Mouse (Mus musculus) embryonic facial prominence, embryonic 15.5 days (tissue): ENCODE data around the gene Hif3a. TPM values are rescaled to one million over a fixed set of nuclear protein-coding genes. Genes with fewer than 3 reads are reported as not detected.

Experiments
- ATAC-seq: fragments of 200-750 bp; cut with Nextera tagmentation; 2 replicates; pipeline ENCODE4 v1.8.0; 2017; ENCODE audit warnings: low read depth, moderate TSS enrichment; ENCODE audit not compliant: insufficient number of reproducible peaks, low FRiP score, low TSS enrichment
- H3K27ac ChIP-seq: fragments of 300-500 bp; sonication (generic); replicated peaks from 2 replicates; pipeline ENCODE4 v1.5.1; 2015; ENCODE audit warnings: mild to moderate bottlenecking, inconsistent platforms
- H3K27me3 ChIP-seq: fragments of 300-500 bp; sonication (generic); 2 replicates; pipeline ENCODE4 v1.6.1; 2015; ENCODE audit warnings: inconsistent platforms
- H3K36me3 ChIP-seq: fragments of 300-500 bp; sonication (generic); 2 replicates; pipeline ENCODE4 v1.6.1; 2015; ENCODE audit warnings: mild to moderate bottlenecking, inconsistent platforms
- H3K4me1 ChIP-seq: fragments of 300-500 bp; sonication (generic); 2 replicates; pipeline ENCODE4 v1.6.1; 2015; ENCODE audit warnings: inconsistent platforms
- H3K4me2 ChIP-seq: fragments of 300-500 bp; sonication (generic); replicated peaks from 2 replicates; pipeline ENCODE4 v1.6.1; 2015; ENCODE audit warnings: mild to moderate bottlenecking, inconsistent platforms
- H3K4me3 ChIP-seq: fragments of 300-500 bp; sonication (generic); replicated peaks from 2 replicates; pipeline ENCODE4 v1.5.1; 2015; ENCODE audit warnings: mild to moderate bottlenecking, inconsistent platforms
- H3K9ac ChIP-seq: fragments of 300-500 bp; sonication (generic); 2 replicates; pipeline ENCODE4 v1.6.1; 2015; ENCODE audit warnings: inconsistent platforms
- H3K9me3 ChIP-seq: fragments of 300-500 bp; sonication (generic); replicated peaks from 2 replicates; pipeline ENCODE4 v1.6.1; 2016; ENCODE audit warnings: inconsistent platforms
- WGBS: fragments of 180-500 bp; shearing (Covaris S2); methylation state at CpG from one replicate; pipeline ENCODE4 v1.1.7; 2015; 5-methylcytosine and 5-hydroxymethylcytosine counted together
- polyA plus RNA-seq: library from polyadenylated mRNA; unstranded; fragments of >200 nt; fragmentation: Nextera tagmentation; extraction: Ambion mirVana; gene quantifications from 2 replicates; pipeline ENCODE4 v1.2.1, GENCODE M21; 2015

The Hif3a gene
- polyA plus RNA-seq, 1 experiment from 2014 or later: 31.2 TPM

DNA sequence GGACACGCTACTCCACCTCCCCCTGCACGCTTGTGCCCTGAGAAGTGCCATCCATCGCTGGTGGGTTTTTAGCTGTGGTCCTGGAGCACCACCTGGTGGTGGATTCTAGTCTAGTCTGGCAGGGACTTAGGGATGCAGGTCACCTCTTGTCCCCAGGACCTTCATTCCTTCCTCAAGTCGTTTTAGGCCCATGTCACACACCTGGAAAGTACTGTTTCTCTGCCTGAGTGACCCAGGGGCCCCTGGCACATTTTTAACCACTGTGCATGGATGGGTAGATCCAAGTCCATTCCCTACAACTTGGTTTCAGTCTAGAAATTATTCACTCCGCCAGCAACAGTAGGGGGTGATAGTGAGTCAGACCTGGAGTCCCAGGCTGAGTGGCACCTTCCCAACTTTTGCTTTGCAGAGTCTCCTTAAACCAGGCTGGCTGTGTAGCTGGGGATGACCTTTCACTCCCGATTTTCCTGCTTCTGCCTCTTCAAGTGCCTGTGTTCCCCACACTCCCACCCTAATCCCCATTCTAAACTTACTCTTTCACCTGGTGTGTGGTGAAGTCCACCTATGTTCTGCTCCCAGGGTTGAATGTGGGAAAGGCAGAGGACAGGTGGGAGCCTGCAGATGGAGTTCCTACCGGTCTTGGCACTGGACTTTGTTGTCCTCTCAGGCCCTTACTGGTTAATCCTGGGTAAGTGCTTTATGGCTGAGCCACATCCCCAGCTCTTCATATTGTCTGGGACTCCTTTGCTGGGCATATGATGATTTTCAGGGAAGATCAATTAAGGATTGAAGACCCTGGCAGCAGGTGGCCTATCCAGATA is 59.6 kb downstream of the Hif3a start:
- Histone ChIP-seq H3K4me2 (no peak overlapping the region), H3K9ac (no peak overlapping the region), H3K4me1 (0 out of 2 replicates have a peak, but pooled peaks cover 11% of the 10 kb centered on the region), H3K9me3 (no peaks in the 10 kb centered on the region), H3K36me3 (peaks cover 71% of the 10 kb centered on the region), H3K4me3 (no peak overlapping the region), H3K27me3 (no peaks in the 10 kb centered on the region), H3K27ac (no peak overlapping the region)
- WGBS: 7% methylated on average over 7 of the region's 7 CpGs
- peak; percentile 59; the same call in 1 of the 2 replicates for ATAC-seq

DNA sequence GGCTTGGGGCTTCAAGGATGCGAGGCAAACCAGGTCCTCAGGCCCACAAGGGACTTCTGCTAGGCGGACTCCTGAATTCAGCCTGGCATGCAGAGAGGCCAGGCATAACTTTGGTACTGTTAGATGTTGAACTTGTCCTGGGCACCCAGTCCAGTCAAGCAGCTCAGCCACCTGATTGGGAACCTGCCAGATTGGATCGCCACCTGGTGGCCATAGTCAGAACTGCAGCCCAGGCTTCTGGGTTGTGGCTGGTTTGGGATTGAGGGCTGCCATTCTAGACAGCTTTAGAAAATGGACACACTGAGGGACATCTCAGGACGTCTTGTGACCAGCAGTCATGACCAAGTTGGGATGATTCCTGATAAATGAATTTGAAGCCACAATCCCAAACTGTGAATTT is 62.6 kb downstream of the Hif3a start:
- ATAC-seq: no peak
- H3K4me3 ChIP-seq: no peak overlapping the region
- H3K4me2 ChIP-seq: no peak overlapping the region
- peaks cover 48% of the 10 kb centered on the region for H3K36me3 ChIP-seq
- H3K27me3 ChIP-seq: no peaks in the 10 kb centered on the region
- H3K9ac ChIP-seq: no peak overlapping the region
- 21% methylated on average over 4 of the region's 4 CpGs for WGBS
- H3K9me3 ChIP-seq: no peaks in the 10 kb centered on the region
- H3K4me1 ChIP-seq: peaks cover 37% of the 10 kb centered on the region
- H3K27ac ChIP-seq: no peak overlapping the region

DNA sequence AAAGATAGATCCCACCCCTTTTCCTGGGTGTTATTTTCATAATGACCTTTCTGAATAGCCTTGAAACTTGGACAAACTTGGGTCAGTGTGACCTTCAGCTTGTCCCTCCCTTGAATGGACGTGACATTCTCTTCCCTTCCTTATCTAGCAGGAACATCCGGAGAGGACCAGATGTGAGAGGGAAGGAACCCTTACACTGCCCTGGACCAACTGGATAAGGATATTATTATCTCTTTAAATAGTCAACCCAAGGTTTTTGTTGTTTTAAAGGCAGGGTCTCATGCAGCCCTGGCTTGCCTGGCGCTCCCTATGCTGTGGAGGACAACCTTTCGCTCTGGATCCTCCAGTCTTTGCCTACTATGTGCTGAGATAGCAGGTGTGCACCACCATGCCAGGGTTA is 63.0 kb downstream of the Hif3a start:
- 69% methylated on average over 4 of the region's 4 CpGs for WGBS
- Histone ChIP-seq H3K36me3 (peaks cover 44% of the 10 kb centered on the region), H3K4me1 (peaks cover 38% of the 10 kb centered on the region), H3K27me3 (no peaks in the 10 kb centered on the region), H3K4me3 (no peak overlapping the region), H3K9ac (no peak overlapping the region), H3K27ac (no peak overlapping the region), H3K9me3 (no peaks in the 10 kb centered on the region), H3K4me2 (no peak overlapping the region)
- ATAC-seq: no peak

DNA sequence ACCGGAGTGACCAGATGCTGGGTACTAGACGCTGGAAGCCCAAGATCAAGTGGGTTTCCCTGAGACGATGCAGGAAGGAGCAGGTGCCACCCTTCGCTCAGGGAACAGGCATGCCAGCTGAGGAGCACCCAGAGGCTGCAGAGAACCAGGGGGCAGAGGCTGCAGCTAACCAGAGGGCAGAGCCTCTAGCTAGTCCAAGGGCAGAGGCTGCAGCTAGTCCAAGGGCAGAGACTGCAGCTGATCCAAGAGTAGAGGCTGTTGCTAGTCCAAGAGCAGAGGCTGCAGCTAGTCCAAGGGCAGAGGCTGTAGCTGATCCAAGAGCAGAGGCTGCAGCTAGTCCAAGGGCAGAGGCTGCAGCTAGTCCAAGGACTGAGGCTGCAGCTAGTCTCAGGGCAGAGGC is 66.9 kb downstream of the Hif3a start:
- 81% methylated on average over 4 of the region's 4 CpGs for WGBS
- no peaks in the 10 kb centered on the region for H3K9me3 ChIP-seq
- peaks cover 25% of the 10 kb centered on the region for H3K36me3 ChIP-seq
- no peak overlapping the region for H3K27ac ChIP-seq
- H3K27me3 ChIP-seq: no peaks in the 10 kb centered on the region
- H3K9ac ChIP-seq: peak overlapping the region; percentile 70
- H3K4me1 ChIP-seq: peaks cover 60% of the 10 kb centered on the region
- H3K4me3 ChIP-seq: peak overlapping the region; percentile 68
- ATAC-seq: no peak
- H3K4me2 ChIP-seq: peak overlapping the region; percentile 65

DNA sequence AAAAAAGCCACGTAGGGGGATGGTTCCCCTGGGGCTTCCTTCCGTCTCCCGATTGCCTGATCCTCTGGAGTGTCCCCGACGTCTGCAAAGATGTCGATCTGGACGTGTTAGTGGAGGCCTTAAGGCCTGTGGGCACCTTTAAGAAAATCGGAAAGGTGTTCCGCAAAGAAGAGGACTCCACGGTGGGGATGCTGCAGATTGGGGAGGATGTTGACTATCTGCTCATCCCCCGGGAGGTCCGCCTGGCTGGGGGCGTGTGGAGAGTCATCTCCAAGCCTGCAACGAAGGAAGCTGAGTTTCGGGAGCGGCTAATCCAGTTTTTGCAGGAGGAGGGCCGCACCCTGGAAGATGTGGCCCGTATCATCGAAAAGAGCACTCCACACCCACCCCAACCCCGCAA is 67.8 kb downstream of the Hif3a start:
- Histone ChIP-seq H3K27ac (peak overlapping the region; percentile 92), H3K4me1 (peaks cover 66% of the 10 kb centered on the region), H3K4me3 (peak overlapping the region; percentile 68), H3K9me3 (no peaks in the 10 kb centered on the region), H3K36me3 (peaks cover 15% of the 10 kb centered on the region), H3K4me2 (peak overlapping the region; percentile 65), H3K9ac (peak overlapping the region; percentile 70), H3K27me3 (no peaks in the 10 kb centered on the region)
- WGBS: 3% methylated on average over 20 of the region's 20 CpGs
- ATAC-seq: no peak

DNA sequence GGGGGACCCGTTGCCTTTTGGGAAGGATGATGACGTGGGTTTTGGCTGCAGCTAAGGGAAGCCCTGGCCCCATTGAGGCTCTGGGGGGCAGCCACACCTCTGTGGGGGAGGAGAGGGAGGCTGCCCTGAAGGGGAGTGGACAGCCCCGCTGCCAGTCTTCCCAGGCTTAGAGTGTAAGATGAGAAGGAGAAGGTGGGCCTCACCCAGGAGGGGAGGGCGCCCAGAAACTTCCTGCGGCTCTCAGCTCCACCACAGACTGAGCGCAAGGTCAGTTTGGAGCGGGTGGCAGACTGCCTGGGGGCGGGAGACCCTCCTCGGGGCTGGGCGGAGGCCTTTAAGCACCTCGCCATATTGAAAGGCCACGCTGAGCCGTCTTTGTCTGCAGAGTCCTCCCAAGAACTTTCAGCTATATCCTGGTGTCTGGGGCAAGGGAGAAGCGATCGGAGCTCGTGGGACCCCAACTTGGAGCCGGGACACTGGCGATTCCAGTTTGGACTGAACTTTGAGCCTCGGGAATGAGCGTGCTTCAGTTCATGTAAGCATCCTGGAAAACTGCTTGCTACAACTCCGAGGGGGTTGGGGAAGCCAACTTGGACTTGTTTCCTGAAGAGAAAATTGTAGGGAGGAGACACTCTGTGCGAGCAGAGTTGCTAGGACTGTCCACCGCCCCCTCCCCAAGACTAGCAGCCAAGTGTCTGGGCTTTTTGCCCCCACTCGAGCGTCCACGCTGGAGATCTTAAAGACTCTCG is 68.4 kb downstream of the Hif3a start:
- H3K9ac ChIP-seq: peak overlapping the region; percentile 70
- under 1% methylated on average over 27 of the region's 27 CpGs for WGBS
- peak overlapping the region; percentile 65 for H3K4me2 ChIP-seq
- peak; percentile 94 for ATAC-seq
- peaks cover 12% of the 10 kb centered on the region for H3K36me3 ChIP-seq
- H3K4me3 ChIP-seq: peak overlapping the region; percentile 68
- H3K9me3 ChIP-seq: no peaks in the 10 kb centered on the region
- peak overlapping the region; percentile 92 for H3K27ac ChIP-seq
- no peaks in the 10 kb centered on the region for H3K27me3 ChIP-seq
- H3K4me1 ChIP-seq: peaks cover 65% of the 10 kb centered on the region

DNA sequence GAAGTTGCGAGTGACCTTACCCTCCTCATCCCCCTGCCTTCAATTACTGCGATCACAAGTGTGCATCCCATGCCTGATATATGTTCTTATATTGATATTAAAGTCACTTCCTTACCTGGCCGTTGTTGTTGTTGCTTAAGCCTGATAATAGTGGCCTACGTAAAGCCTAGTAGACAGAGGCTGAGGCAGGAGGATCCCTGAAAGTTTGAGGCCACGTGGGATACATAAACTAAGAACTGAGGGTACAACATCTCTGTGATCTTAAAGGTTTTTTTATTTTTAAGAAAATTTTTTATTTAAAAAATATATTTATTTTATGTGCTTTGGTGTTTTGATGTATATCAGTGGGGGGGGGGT is 69.8 kb downstream of the Hif3a start, which contains the start of gene Ccdc8:
TSS of gene Ccdc8 (plus strand) at position 258 of the 357 bp plus-strand sequence.
- Histone ChIP-seq H3K4me2 (peak within 1 kb of the TSS; percentile 65), H3K9ac (no peak within 1 kb of the TSS), H3K4me1 (peaks cover 72% of the 10 kb centered on the region), H3K36me3 (peaks cover 5% of the 10 kb centered on the region; the same call in 1 of the 2 replicates), H3K9me3 (no peaks in the 10 kb centered on the region), H3K27me3 (no peaks in the 10 kb centered on the region), H3K4me3 (peak within 1 kb of the TSS; percentile 68), H3K27ac (peak within 1 kb of the TSS; percentile 92)
- no peak for ATAC-seq
- WGBS: 92% methylated on average over 5 of the region's 5 CpGs

DNA sequence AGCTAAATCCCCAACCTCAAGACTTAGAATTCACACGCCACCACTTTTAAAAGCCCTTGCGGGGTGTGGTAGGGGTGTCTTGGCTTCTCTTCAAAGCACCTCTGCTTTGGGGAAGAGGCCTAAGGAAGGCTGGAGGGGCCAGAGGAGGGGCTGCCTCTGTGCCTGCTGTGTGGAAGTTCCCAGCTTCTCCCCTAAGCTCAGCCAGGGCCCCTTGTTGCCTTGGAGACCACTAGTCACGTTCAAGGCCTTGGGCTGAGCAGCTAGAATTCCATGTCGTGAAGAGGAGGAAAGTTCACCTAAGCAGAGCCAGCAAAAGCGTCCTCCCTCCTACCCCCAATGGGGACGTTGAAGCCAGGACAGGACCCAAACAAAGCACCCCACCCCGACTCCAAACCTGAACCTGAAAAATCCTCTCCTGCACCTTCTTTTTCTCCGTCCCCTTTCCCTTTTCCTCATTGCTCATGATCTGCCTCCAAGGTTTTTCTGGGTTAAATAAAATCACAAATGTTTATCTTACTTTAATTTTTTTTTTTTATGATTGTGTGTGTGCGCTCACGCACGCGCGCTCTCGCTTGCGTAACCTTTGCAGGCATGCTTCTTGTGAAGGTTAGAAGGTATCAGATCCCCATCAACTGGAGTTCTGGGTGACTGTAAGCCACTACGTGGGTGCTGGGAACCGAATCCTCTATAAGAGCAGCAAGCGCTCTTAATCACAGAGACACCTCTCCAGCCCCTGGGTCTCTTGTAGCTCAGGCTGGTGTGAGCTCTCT is 70.4 kb downstream of the Hif3a start:
- H3K36me3 ChIP-seq: no peaks in the 10 kb centered on the region
- no peaks in the 10 kb centered on the region for H3K9me3 ChIP-seq
- peak overlapping the region; percentile 92 for H3K27ac ChIP-seq
- peak overlapping the region; percentile 31 for H3K4me2 ChIP-seq
- H3K27me3 ChIP-seq: no peaks in the 10 kb centered on the region
- no peak overlapping the region for H3K9ac ChIP-seq
- 41% methylated on average over 18 of the region's 18 CpGs for WGBS
- ATAC-seq: peak; percentile 70
- H3K4me3 ChIP-seq: no peak overlapping the region; the same call in 1 of the 2 replicates
- peaks cover 71% of the 10 kb centered on the region for H3K4me1 ChIP-seq

DNA sequence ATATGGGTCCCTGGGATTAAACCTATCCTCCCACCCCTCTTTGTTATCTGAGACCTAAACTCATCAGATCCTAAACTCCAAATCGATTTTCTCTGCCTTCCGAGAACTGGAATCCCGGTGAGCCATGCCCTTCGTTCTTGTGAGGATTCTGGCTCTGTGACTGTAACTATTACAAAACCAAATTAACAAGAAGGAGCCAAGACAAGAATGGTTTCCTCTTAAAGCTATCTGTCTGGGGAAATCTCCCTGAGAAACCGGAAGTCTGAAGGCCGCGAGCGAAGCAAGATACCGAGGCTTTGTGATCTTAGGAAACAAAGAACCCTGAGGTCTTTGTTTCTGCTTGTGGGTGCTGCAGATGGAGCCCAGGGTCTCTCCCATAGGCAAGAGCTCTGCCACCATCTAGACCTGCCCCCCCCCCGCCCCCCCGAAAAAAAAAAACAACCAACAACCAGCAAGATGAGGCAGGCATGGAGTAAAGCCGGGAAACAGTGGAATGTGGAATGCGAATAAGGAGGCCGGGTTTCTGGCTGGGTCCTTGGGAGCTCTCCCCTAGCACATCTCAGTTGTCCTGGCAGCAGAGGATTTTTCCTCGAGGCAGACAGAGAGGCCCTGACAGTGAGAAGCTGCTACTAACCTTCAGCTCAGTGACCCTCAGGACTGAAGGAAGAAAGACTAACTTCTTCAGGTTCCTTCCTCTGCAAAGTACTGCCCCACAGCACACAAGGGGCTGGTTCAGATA is 72.1 kb downstream of the Hif3a start:
- peaks cover 54% of the 10 kb centered on the region for H3K4me1 ChIP-seq
- peak overlapping the region; percentile 25 for H3K4me2 ChIP-seq
- no peak for ATAC-seq
- no peak overlapping the region for H3K4me3 ChIP-seq
- no peaks in the 10 kb centered on the region for H3K36me3 ChIP-seq
- WGBS: 15% methylated on average over 15 of the region's 15 CpGs
- H3K27ac ChIP-seq: peak overlapping the region; percentile 92
- H3K27me3 ChIP-seq: no peaks in the 10 kb centered on the region
- no peak overlapping the region for H3K9ac ChIP-seq
- H3K9me3 ChIP-seq: no peaks in the 10 kb centered on the region

DNA sequence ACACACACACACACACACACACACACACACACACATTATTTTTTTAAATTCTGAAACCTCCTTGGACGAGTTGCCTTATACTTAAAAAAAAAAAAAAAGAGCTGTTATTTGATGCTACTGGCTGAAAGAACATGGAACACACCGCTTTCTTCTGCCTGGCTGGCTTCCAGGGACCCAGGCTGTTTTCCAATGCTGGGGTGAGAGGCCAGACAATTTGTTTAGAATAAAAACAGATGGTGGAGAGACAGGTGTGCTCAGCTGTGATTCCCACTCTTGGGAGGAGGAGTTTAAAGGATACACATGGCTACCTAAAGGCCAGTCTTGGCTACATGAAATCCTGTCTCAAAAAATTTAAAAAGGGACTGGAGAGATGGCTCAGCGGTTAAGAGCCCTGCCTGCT is 73.8 kb downstream of the Hif3a start:
- H3K4me2 ChIP-seq: no peak overlapping the region
- H3K4me1 ChIP-seq: peaks cover 46% of the 10 kb centered on the region
- H3K36me3 ChIP-seq: no peaks in the 10 kb centered on the region
- H3K27me3 ChIP-seq: no peaks in the 10 kb centered on the region
- no peaks in the 10 kb centered on the region for H3K9me3 ChIP-seq
- 20% methylated on average over 3 of the region's 3 CpGs for WGBS
- H3K9ac ChIP-seq: no peak overlapping the region
- peak overlapping the region; percentile 60 for H3K27ac ChIP-seq
- H3K4me3 ChIP-seq: no peak overlapping the region
- no peak for ATAC-seq
